ENCODE assay signal across 9 mouse cellular contexts in genomic region chr8:121649423-121649822, GRCm38 (mm10). TPM values are rescaled to one million over a fixed set of nuclear protein-coding genes. Genes with fewer than 3 reads are reported as not detected.
DNase-seq lines count a peak whose midpoint lies in the region; ATAC-seq and TF ChIP-seq lines count a peak whose summit lies in the region.
"Had no signal": no experiment of that assay in that cellular context is flagged by ENCODE, and none has a peak within 500 bp of the region (broad histone marks: within the 10 kb centered on the region; RNA-seq: fewer than 3 reads in every experiment).

No protein-coding gene starts in this region.

- no peaks in the 10 kb centered on the region for H3K9me3 ChIP-seq in heart, embryonic 16.5 days (replicated peaks; ENCODE audit: control insufficient read depth, low read length)
- no peaks in the 10 kb centered on the region for H3K9me3 ChIP-seq in embryonic facial prominence, embryonic 14.5 days (ENCODE audit: control insufficient read depth, low read length)
- H3K9me3 ChIP-seq in hindbrain, postnatal 0 days (ENCODE audit: low read length), result no peaks in the 10 kb centered on the region
- no peaks in the 10 kb centered on the region for H3K9me3 ChIP-seq in midbrain, embryonic 14.5 days (ENCODE audit: control insufficient read depth, low read length)
- H3K9me3 ChIP-seq: liver, embryonic 15.5 days had no signal

- peak overlapping the region; percentile 83 for H3K4me3 ChIP-seq in heart, embryonic 16.5 days (ENCODE audit: low read length)
- peak overlapping the region; percentile 75 for H3K4me3 ChIP-seq in embryonic facial prominence, embryonic 14.5 days (ENCODE audit: low read depth, low read length)
- H3K4me3 ChIP-seq in hindbrain, postnatal 0 days (ENCODE audit: low read length), result peak overlapping the region; percentile 81
- peak overlapping the region; percentile 86 for H3K4me3 ChIP-seq in midbrain, embryonic 14.5 days (replicated peaks; ENCODE audit: low read depth, low read length)
- H3K4me3 ChIP-seq: liver, embryonic 15.5 days had no signal

- H3K27me3 ChIP-seq in heart, embryonic 16.5 days (ENCODE audit: control insufficient read depth, insufficient read depth, low read length), result no peaks in the 10 kb centered on the region
- no peaks in the 10 kb centered on the region for H3K27me3 ChIP-seq in embryonic facial prominence, embryonic 14.5 days (replicated peaks; ENCODE audit: control insufficient read depth, insufficient read depth, low read length)
- H3K27me3 ChIP-seq in hindbrain, postnatal 0 days (ENCODE audit: insufficient read depth, low read length), result no peaks in the 10 kb centered on the region
- no peaks in the 10 kb centered on the region for H3K27me3 ChIP-seq in midbrain, embryonic 14.5 days (ENCODE audit: control insufficient read depth, insufficient read depth, low read length)

- H3K36me3 ChIP-seq in heart, embryonic 16.5 days (ENCODE audit: control insufficient read depth, insufficient read depth), result no peaks in the 10 kb centered on the region; the same call in 1 of the 2 replicates
- 0 out of 2 replicates have a peak, but pooled peaks cover 9% of the 10 kb centered on the region for H3K36me3 ChIP-seq in embryonic facial prominence, embryonic 14.5 days (ENCODE audit: control insufficient read depth, insufficient read depth, low read length)
- no peaks in the 10 kb centered on the region for H3K36me3 ChIP-seq in hindbrain, postnatal 0 days (ENCODE audit: insufficient read depth, low read length)
- no peaks in the 10 kb centered on the region for H3K36me3 ChIP-seq in midbrain, embryonic 14.5 days (ENCODE audit: control insufficient read depth, insufficient read depth, low read length)
- H3K36me3 ChIP-seq: liver, embryonic 15.5 days had no signal

- H3K9ac ChIP-seq in heart, embryonic 16.5 days (ENCODE audit: low read length), result peak overlapping the region; percentile 54; the same call in 1 of the 2 replicates
- H3K9ac ChIP-seq in embryonic facial prominence, embryonic 14.5 days (ENCODE audit: low read depth, low read length), result peak overlapping the region; percentile 78
- H3K9ac ChIP-seq in hindbrain, postnatal 0 days (replicated peaks; ENCODE audit: low read length), result peak overlapping the region; percentile 89; the same call in 1 of the 2 replicates
- H3K9ac ChIP-seq in midbrain, embryonic 14.5 days (replicated peaks; ENCODE audit: low read length), result peak overlapping the region; percentile 60; the same call in 1 of the 2 replicates
- H3K9ac ChIP-seq: liver, embryonic 15.5 days had no signal

- WGBS in heart, embryonic 16.5 days, result 77% methylated on average over 5 of the region's 5 CpGs
- WGBS in embryonic facial prominence, embryonic 14.5 days, result 73% methylated on average over 5 of the region's 5 CpGs
- whole genome bisulfite sequencing in hindbrain, postnatal 0 days, result 52% methylated on average over 5 of the region's 5 CpGs
- 79% methylated on average over 5 of the region's 5 CpGs for WGBS in midbrain, embryonic 14.5 days

- DNase-seq in heart, postnatal 14 days, result no peak
- DNase-seq in embryonic facial prominence, embryonic 14.5 days (ENCODE audit: low spot score), result no peak
- no peak for DNase-seq in hindbrain, postnatal 0 days (ENCODE audit: low spot score)
- DNase-seq in midbrain, embryonic 14.5 days, result no peak
- no peak for DNase-seq in spleen, adult 12 weeks (ENCODE audit: low spot score)
- no peak for DNase-seq in right cerebral cortex, postnatal 10 days (ENCODE audit: low spot score in 2 of 2)
- DNase-seq in right cerebral cortex, postnatal 25 days, result no peak

- peak overlapping the region; percentile 94 for H3K4me2 ChIP-seq in heart, embryonic 16.5 days (ENCODE audit: low read depth, low read length)
- H3K4me2 ChIP-seq in embryonic facial prominence, embryonic 14.5 days (ENCODE audit: low read depth, low read length), result peak overlapping the region; percentile 98
- H3K4me2 ChIP-seq in hindbrain, postnatal 0 days (ENCODE audit: low read depth, low read length), result peak overlapping the region; percentile 92
- peak overlapping the region; percentile 99 for H3K4me2 ChIP-seq in midbrain, embryonic 14.5 days (ENCODE audit: low read length)

- peaks cover 46% of the 10 kb centered on the region for H3K4me1 ChIP-seq in heart, embryonic 16.5 days (ENCODE audit: control insufficient read depth, insufficient read depth, low read length)
- peaks cover 47% of the 10 kb centered on the region for H3K4me1 ChIP-seq in embryonic facial prominence, embryonic 14.5 days (ENCODE audit: control insufficient read depth, insufficient read depth, low read length)
- H3K4me1 ChIP-seq in hindbrain, postnatal 0 days (ENCODE audit: insufficient read depth, low read length), result peaks cover 52% of the 10 kb centered on the region
- H3K4me1 ChIP-seq in midbrain, embryonic 14.5 days (ENCODE audit: control insufficient read depth, insufficient read depth, low read length), result peaks cover 72% of the 10 kb centered on the region

- ATAC-seq in heart, embryonic 16.5 days (replicated peaks; ENCODE audit: extremely low read depth, insufficient read depth, low FRiP score), result no peak
- no peak for ATAC-seq in embryonic facial prominence, embryonic 14.5 days (ENCODE audit: low read depth)
- no peak for ATAC-seq in hindbrain, postnatal 0 days
- no peak for ATAC-seq in midbrain, embryonic 14.5 days (ENCODE audit: low FRiP score, low TSS enrichment)

- no peak for TF ChIP-seq CTCF in hindbrain, postnatal 0 days (IDR thresholded peaks at IDR 0.05; ENCODE audit: low read depth)

- H3K27ac ChIP-seq in heart, embryonic 16.5 days (ENCODE audit: low read length), result no peak overlapping the region
- H3K27ac ChIP-seq in embryonic facial prominence, embryonic 14.5 days (replicated peaks; ENCODE audit: low read depth, low read length), result no peak overlapping the region
- H3K27ac ChIP-seq in hindbrain, postnatal 0 days, result no peak overlapping the region
- H3K27ac ChIP-seq in midbrain, embryonic 14.5 days (replicated peaks; ENCODE audit: low read depth, low read length), result no peak overlapping the region
- H3K27ac ChIP-seq: liver, embryonic 15.5 days had no signal

- intact Hi-C loops in heart, postnatal 14 days (cut with DNase I), result no loop called here

RNA-seq across cellular contexts. Expression of gene Zcchc14, which starts 3.3 kb away (rescaled TPM):
- polyA plus RNA-seq in heart, embryonic 16.5 days (2015; fragmentation: Nextera tagmentation; extraction: Ambion mirVana), result 7.9 and 8.5 TPM in 2 replicates
- 10 to 100 TPM; 33.9 to 38.5 TPM for total RNA-seq in heart, postnatal 14 days (2021)
- polyA plus RNA-seq in embryonic facial prominence, embryonic 14.5 days (2014; fragmentation: Nextera tagmentation; extraction: Ambion mirVana), result 21.3 and 23.0 TPM in 2 replicates
- total RNA-seq in hindbrain, postnatal 0 days (2014; rRNA removed), result 66.4 and 66.5 TPM in 2 replicates
- polyA plus RNA-seq in hindbrain, postnatal 0 days (2015; fragmentation: Nextera tagmentation; extraction: Ambion mirVana), result 13.9 and 14.3 TPM in 2 replicates
- 39.0 and 43.4 TPM in 2 replicates for polyA plus RNA-seq in midbrain, embryonic 14.5 days (2014; fragmentation: Nextera tagmentation; extraction: Ambion mirVana)

RNA-seq across cellular contexts. Expression of gene Map1lc3b, which starts 59.3 kb away (rescaled TPM):
- polyA plus RNA-seq in heart, embryonic 16.5 days (2015; fragmentation: Nextera tagmentation; extraction: Ambion mirVana), result 203 and 251 TPM in 2 replicates
- total RNA-seq in heart, postnatal 14 days (2021), result 100 to 1,000 TPM; 215 to 228 TPM
- polyA plus RNA-seq in embryonic facial prominence, embryonic 14.5 days (2014; fragmentation: Nextera tagmentation; extraction: Ambion mirVana), result 224 and 237 TPM in 2 replicates
- total RNA-seq in hindbrain, postnatal 0 days (2014; rRNA removed), result 274 and 288 TPM in 2 replicates
- 346 and 360 TPM in 2 replicates for polyA plus RNA-seq in hindbrain, postnatal 0 days (2015; fragmentation: Nextera tagmentation; extraction: Ambion mirVana)
- 440 and 461 TPM in 2 replicates for polyA plus RNA-seq in midbrain, embryonic 14.5 days (2014; fragmentation: Nextera tagmentation; extraction: Ambion mirVana)
